Mouse (Mus musculus) mature B cell (primary cell): ENCODE data around the gene Fbxw4.

Source experiments
- in situ Hi-C: fragments of 300-500 bp; cut with MboI; formaldehyde crosslinking; loops from 2 replicates; pipeline ENCODE4 v1.14.3; 2019

Fbxw4 gene

DNA sequence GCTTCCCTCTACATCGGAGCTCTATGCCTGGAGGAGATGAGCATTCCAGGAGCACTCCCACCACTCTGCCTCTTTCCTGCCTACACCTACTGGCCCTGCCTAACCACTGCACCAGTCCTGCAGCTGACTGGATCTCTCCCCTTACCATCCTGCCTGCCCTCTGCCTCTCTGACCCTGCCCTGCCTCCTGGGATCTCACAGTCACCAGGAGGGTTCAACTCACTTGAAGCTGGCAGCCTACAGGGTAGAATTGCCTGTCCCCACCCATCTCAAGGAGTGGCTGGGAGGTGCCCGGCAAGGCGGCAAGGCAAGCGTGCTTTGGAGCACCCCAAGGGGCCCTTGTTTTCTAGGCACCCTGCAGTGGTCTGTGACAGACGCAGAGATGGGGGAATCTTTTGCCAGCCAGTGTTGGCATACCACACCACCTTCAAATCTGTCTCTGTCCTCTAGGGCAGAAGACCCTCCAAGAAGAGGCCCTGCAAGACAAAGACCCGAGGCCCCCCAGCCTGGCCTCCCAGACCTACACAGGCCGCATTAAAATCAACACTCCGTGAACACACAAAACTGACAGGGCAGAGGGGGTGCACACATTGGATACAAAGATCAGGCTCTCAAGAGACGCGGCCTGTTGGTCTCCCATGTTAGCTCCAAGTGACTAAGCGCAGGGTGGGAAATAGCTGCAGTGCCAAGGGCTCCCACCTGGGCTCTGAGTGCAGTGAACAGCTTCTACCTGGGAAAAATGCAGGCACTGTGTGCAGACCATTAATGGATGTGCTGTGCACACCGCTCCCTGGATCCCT is 44.5 kb downstream of the Fbxw4 start:
- in situ Hi-C loops: no loop called here

DNA sequence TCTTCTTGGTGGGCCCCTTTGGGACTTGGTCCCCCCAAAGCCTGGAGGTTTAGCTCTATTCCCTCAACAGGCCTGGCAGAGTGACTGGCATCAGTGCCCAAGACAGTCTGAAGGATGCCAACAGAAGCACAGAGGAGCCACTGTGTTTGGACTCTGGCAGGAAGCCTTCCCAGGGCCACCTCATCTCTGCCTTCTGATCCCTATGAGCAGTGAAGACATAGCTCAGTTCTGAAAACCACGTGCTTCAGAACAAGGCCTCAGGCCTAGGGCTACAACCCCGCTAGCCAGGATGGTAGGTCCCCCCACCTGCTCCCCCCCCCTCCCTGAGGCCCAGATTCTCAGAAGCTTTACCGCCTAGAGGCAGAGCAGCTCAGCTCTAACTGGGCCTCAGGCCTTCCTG is 45.2 kb downstream of the Fbxw4 start:
- in situ Hi-C loops: no loop called here

DNA sequence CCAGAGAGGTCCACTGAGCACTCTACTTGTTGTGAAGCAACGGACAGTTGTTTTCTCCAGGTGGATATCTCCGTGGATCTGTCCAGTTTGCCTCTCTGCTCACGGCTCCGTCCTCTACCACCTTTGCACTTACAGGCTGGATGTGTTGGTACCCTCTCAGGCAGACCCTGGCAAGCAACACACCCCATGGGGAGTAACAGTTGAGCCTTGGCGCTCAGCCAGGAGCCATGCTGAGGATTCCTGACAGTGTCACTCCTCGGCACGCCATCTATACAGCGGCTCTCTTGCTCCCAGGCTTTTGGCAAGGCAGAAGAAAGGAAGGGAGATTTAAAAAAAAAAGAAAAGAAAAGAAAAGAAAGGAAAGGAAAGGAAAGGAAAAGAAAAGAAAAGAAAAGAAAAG is 45.7 kb downstream of the Fbxw4 start:
- in situ Hi-C loops: no loop called here

DNA sequence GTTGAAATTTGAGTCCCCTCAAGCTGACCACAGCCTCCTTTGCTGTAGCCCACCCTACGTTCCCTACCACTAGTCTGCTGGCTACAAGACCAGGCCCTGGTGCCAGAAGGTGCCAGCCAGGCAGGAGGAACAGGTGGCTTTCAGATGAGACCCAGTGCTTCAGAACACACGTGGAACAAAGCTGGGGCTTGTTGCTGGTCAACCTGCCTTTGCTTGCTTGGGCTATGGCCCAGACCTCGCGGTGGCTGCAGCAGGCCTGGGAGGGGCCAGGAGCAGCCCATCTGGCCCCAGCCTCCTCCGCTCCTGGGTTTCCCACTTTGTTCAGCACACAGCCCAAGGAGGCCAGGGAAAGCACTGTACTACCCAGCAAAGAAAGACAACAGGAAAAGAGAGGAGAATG is 49.3 kb downstream of the Fbxw4 start:
- in situ Hi-C loops: no loop called here

DNA sequence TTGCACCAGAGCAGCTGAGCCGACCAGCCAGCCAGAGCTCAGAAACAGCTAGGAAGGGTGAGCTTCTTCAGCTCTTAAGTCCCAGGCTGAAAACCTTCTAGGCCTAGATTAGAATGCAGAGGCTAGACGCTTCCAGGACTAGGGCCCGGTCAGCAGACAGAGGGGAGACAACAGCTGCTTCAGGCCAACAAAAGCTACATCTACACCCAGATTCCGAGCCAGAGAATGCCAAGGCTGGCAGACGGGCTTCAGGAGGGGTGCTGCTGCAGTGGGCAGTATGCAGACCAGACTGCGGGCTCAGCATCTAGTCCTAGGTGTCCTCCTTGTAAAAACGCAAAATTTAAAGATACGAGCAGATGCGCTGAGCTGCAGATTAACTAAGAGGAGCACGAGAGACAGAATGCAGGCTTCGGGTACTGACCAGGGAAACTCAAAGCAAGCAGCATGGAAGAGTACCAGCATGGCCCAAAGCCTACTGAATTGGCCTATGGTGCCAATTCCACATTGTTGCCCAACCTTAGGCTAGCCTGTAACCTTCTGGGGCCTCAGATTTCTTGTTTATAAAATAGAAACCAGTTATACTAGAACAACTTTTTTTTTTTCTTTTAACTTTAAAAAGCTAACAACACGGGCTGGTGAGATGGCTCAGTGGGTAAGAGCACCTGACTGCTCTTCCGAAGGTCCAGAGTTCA is 51.3 kb downstream of the Fbxw4 start:
- in situ Hi-C loops: no loop called here

DNA sequence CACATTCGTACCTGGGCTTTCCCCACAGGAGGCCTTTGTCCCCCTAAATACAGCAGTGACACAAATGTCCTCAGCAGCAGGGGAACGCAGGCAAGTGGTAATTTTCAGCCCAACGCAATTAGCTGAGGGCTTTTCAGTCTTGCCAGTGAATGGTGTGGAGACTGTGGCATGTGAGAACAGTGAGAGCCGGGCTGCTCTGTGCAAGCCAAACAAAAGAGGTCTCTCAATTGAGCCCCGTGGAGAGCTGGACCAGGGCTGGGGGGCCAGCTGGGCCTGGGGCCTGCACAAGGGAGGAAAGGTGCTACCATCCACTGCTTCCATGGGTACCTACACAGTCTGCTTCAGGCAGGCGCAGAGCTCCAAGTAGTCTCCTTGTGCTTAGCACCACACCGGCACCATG is 52.6 kb downstream of the Fbxw4 start:
- in situ Hi-C loops: no loop called here

DNA sequence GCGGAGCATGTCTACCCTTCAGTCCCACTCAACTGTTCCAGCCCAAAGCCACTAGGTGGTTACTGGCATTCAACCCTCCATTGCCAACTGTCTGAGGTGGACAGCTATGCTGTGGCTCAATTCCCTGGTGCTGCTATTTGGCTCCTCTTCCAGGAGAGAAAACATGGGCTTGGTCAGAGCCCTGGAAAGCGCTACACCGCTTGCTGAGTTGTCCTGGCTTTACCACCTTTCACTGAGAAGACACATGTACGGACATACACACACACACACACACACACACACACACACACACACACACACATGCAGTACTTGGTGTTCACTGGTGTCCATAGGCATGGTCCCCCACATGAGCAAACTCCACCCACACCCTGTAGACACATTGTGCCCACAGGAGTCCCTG is 53.4 kb downstream of the Fbxw4 start:
- in situ Hi-C loops: no loop called here

DNA sequence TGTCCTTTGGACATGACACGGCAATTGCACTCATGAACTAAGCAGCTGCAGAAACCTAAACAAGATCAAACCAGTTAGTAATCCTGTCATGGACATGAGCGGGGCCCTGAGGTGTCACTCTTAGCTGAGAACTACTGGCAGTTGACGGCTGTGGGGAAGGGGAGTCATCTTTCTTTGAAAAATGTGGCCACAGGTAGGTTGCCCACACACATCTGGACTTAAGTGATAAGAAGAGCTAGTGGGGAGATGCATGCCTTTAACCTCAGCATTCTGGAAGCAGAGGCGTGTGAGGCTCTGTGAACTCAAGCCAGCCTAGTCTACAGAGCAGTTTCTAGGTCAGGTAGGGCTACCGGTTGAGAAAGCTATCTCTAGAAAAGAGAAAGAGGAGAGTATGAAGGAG is 57.5 kb downstream of the Fbxw4 start:
- in situ Hi-C loops: no loop called here

DNA sequence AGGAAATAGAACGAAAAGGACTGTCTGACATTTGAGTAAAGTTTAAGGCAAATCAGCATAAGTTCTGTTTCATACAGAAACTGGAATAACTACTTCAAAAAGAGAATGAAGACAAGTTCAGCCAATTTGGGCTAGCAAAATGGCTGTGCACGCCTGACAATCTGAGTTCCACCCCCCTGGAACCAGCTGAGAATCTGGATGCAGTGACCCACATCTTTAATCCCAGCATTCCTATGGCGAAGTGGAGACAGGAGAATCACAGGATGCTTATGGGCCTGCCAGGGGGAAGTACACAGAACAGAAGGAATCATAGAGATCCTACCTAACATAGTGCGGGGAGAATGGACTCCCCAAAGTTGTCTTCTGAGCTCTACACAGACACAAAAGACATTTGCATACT is 63.0 kb downstream of the Fbxw4 start:
- in situ Hi-C loops: no loop called here

DNA sequence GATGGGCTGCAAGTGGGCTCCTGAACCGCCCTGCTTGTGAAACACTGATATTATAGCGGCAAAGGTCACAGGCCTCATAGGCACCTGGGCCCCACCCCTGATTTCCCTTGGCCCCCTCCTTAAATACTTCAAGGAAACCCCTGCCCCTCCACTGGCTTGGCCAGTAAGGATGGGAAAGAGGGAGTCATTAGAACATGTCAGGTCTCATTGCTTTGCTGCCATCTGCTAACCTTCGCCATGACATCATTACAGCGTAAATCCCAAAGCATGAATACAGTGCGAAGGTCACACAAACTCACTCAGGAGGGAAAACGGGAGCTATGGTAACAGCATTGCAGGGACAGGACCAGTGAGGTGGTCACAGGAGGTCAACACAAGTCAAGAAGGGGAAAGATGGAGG is 63.7 kb downstream of the Fbxw4 start:
- in situ Hi-C loops: no loop called here

DNA sequence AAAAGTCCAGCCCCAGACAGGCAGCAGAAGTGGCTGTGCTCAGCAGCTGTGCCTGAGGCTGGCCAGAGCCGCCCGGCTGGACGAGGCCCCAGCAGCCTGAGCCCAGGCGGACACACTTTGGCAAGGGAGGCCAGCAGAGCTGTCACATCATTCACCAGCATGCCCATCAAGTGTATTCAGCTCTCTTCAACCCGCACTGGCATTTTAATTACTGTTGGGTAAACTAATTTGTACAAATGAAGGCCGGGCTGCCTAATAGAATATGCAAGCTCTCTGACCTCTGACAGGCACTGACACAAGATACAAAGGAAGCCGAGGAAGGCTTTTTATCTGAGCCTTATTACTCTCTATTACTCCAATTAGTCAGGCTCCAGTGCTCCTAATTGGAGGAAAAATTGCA is 64.1 kb downstream of the Fbxw4 start:
- in situ Hi-C loops: no loop called here

DNA sequence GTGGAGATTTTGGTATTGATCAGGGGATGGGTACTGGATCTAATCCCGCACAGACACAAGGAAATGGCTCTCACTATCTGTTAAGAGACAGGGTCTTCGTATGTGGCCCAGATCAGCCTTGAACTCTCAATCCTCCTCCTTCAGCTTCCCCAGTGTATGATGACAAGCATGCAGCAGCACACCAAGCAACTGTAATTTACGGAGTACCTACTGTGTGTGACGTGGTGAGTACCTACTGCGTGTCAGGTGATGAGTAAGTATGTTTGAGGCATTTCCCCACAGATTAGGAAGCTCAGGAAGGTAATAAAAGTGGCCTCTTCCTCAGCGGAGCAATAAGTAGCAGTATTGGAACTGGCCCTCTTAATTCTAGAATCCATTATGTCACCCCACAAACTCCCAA is 64.6 kb downstream of the Fbxw4 start:
- in situ Hi-C loops: no loop called here

DNA sequence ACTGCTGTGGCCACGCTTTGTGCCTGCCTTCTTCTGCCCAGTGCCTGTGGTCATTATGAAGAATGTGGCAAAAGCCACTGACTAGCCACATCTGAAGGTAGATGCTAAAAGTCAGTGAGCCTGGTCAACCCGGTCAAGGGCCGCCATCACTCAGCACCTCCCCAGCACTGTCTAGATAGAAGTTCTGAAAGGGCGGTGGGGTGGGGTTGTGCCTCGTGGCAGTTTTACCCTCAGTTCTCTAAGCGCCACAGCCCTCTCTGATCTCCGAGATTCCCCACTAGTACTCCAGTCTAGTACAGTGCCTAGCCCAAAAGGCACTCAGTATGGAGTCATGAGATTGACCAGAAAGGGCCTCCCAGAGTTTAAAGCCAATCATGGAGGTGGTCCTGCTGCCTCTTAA is 66.0 kb downstream of the Fbxw4 start:
- in situ Hi-C loops: no loop called here

DNA sequence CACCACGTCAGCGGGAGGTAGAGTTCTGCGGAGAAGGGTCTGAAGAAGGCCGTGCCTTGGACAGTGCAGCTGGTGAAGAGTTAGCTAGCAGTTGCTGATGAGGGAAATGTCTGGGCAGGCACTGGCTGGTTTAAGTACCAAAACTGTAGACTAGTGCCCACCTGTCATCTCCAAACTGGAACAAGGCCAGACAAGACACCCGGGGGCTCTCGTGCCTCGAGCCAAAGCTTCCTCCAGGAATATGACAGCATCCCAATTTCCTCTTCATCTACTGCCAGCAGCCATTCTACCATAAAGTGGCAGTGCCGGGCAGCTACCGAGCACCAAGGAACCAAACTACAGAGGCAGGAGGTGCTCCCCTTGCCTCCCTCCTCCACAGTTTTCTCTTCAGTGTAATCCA is 67.2 kb downstream of the Fbxw4 start:
- in situ Hi-C loops: no loop called here

DNA sequence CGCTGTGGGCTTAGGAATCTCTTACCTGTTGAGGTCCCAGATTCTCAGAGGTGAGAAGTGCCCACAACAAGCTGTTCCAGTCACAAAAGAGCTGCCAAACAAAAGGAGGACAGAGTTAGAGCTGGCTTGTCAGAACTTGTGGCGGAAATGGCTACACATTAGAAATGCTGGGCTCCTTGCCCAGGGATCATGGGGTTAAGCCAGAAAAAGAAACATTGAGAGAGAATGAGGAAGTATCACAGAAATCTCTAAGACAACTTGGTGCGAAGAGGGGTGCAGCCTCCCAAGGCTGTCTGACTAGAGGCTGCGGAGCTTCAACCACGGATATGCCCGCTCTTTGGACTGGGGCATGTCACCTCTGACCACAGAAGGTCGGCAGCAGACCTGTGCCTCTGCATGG is 68.4 kb downstream of the Fbxw4 start:
- in situ Hi-C loops: no loop called here

DNA sequence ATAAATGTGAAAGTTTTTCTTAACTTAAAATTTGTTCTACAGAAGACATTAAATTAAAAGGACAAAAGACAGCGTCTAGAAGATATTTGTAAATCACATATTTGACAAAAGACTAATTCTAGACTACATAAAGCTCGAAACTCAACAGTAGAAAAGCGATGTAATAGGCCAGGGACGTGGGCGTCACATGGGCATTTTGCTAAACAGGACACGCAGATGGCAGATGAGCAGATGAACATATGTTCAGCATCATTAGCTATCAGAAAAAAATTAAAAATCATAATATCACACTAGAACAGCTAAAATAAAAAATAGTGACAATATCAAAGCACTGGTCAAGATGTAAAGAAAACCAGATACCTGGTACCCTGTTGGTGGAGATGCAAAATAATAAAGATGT is 70.4 kb downstream of the Fbxw4 start:
- in situ Hi-C loops: no loop called here

DNA sequence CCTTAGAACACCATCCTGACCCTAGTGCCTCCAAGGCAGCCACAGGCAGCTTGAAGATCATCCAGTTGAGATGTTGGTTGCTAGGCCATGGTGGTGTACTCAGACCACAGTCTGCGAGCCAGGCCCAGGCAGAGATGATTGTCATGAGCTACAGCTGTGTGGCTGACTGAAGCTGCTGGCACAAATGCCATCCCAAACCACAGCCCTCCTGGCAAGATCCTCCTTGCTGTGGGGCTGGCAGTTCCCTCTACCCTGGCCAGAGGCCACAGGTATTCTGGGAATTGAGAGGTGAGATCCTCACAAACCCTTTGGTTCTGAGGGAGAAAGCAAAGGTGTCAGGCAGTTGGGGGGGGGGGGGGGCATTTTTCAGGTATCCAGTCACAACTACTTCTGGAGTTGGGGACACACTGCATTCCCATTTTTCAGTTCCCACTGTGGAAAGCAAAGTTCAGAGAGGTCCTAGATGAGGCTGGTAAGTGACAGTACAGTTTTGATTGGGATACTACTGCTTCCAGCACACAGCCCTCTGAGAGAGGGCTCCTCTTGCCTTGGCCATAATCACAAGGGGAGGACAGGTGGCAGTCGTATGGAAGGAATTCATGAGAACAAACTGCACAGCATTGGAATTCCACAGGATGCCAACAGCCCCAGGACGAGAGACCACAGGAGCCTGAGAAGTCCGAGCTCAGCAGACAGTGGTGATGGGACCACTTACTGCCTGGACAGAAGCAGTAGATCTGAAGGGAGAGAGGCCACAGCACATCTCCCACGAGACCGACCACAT is 72.4 kb downstream of the Fbxw4 start:
- in situ Hi-C loops: no loop called here

DNA sequence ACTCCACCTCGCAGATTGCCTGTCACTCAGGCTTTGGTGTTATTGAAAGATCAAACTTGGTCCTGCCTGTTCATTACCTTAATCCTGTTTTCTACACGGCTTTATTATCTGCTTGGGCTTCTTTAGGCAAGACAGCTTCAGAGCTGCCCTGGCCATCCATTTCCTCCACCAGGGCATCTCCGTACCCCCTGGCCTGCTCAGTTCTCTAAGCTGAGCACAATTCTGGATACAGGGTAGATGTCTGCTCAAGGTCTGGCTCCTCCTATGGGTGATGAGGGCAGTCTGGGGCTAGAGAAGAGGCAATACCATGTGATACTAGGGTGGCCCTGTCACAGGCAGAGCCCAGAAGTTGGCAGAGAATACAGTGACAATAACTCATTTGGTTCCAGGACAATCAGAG is 73.3 kb downstream of the Fbxw4 start:
- in situ Hi-C loops: no loop called here

DNA sequence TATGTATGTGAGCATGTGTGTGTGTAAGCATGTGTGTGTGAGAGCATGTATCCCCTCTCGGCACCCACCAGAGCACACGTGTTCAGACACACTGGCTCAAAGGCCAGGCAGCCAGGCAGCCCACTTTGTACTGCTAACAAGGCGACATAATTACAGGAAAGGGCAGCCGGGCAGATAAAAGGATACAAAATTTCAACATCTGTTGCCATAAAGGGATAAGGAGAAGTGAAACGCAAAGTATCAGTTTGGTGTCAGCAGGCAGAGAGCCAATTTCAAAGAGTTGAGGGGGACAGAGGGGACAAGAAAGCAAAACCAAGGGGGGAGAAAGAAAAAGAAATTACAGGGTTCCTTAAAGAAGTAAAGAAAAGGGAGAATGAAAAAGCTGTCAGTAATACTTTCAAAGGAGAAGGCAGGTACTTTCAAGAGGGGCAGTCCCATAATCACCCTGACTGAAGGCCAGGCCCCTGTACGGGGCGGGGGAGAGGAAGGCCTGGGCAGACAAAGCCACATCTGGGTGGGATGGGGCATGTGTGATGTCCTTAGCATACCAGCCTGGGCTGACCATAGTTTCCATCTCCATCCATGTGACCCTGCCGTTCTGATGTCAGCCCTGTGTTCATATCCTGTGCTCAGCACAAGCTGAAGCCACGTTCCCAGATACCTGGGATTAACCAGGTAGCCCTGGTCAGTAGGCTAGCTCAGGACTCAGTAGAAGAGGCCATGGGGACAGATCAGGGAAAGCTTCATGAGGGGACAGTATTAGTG is 75.1 kb downstream of the Fbxw4 start:
- in situ Hi-C loops: no loop called here

DNA sequence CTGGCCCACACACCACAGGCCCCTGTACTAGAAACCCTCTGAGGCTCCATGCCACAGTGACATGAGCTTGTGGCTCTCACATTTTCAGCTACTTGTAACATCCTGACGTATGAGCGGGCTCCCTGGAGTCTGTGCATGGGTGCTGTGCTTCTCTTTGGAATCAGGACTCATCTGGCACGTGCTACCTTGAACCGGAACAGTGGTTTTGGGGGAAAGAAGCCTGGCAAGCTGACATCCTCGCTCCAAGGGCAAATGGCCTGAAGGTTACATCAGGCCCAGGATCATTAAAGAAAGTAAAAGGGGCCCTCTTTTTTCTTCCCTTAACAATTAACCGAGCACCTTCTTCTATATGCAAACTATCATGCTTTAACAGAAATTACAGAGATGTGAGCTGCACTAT is 77.0 kb downstream of the Fbxw4 start:
- in situ Hi-C loops: no loop called here

DNA sequence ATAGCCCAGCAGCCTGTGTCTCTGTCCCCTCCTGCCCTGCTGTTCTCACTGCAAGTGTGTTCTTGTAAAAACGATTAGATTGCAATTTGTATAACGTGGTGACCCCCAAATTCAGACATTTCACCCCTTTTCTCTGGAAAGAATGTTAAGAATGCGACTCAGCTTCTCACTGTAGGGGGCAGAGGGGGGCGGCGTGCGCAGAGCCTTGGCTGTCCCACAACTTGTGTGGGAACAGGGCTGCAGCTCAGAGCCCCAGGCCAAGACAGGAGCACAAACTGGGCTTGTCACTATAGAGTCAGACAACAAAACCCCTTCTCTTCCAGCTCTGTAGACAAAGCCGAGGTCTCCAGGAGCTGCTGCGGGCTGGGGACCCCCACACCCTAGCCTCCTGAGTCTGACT is 78.0 kb downstream of the Fbxw4 start:
- in situ Hi-C loops: no loop called here

DNA sequence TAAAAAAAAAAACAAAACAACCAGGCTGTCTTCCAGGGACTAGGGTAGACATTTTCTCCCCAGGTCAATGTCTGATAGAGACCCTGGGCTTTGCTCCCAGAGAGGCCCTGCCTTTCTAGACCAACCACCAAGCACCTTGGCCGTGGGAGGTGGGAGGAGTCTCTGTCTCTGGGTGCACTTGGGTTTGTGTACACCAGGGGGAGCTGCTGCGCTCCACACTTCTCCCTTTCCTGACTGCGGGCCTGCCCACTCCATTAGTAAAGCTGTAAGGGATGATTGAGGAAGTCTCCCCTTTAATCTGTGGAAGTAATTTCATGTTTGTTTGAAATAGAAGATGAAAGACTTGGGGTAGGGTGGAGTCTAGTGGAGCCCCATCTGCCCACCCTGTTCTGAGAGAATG is 78.9 kb downstream of the Fbxw4 start:
- in situ Hi-C loops: no loop called here
